Mouse (Mus musculus) frontal cortex, adult (tissue): ENCODE measurements around the gene Cct7.
"Not testable (repeated sequence)": the region's sequence is repeated elsewhere in the genome, so short reads cannot be mapped to it uniquely, and the experiment has no call there.

Source experiments
- ATAC-seq: cut with Nextera tagmentation; 2 replicates; pipeline ENCODE4 v1.9.2; 2017; ENCODE audit warnings: mild to moderate bottlenecking, moderate library complexity, mixed read lengths; ENCODE audit not compliant: low TSS enrichment

The Cct7 gene

GRCm38 (mm10) chr6:85450697-85451663 is at the start of gene Cct7:
Cct7 (plus strand) TSS chr6:85451514.
- ATAC-seq, result peak; percentile 85

- ATAC-seq, result no peak
Observed at GRCm38 (mm10) chr6:85402613-85403012, 48.7 kb upstream of the Cct7 start.

- no peak for ATAC-seq
Observed at GRCm38 (mm10) chr6:85403039-85403438, 48.3 kb upstream of the Cct7 start.

GRCm38 (mm10) chr6:85409003-85409402 is 42.3 kb upstream of the Cct7 start:
- ATAC-seq, result no peak

- ATAC-seq, result peak; percentile 97
Observed at GRCm38 (mm10) chr6:85410771-85411273, 40.5 kb upstream of the Cct7 start.

- ATAC-seq, result no peak
Observed at GRCm38 (mm10) chr6:85415829-85416228, 35.5 kb upstream of the Cct7 start.

GRCm38 (mm10) chr6:85419150-85419549 is 32.2 kb upstream of the Cct7 start:
- ATAC-seq, result no peak

GRCm38 (mm10) chr6:85423836-85424379 is 27.4 kb upstream of the Cct7 start, which contains the start of gene Noto:
Noto (plus strand) TSS chr6:85423886.
- ATAC-seq, result no peak

GRCm38 (mm10) chr6:85431274-85431841 is 20.0 kb upstream of the Cct7 start:
- no peak for ATAC-seq

- ATAC-seq, result peak; percentile 71
Observed at GRCm38 (mm10) chr6:85431842-85432431, 19.4 kb upstream of the Cct7 start, which contains the start of gene Smyd5. Smyd5 (plus strand) TSS chr6:85431989.

- no peak for ATAC-seq
Observed at GRCm38 (mm10) chr6:85433865-85434264, 17.4 kb upstream of the Cct7 start.

GRCm38 (mm10) chr6:85436204-85436603 is 15.1 kb upstream of the Cct7 start:
- no peak for ATAC-seq

GRCm38 (mm10) chr6:85436631-85437030 is 14.7 kb upstream of the Cct7 start:
- peak; percentile 35; the same call in 1 of the 2 replicates for ATAC-seq

- ATAC-seq, result no peak
Observed at GRCm38 (mm10) chr6:85441142-85441541, 10.2 kb upstream of the Cct7 start.

GRCm38 (mm10) chr6:85443488-85444233 is 7.7 kb upstream of the Cct7 start:
- ATAC-seq, result no peak

- no peak for ATAC-seq
Observed at GRCm38 (mm10) chr6:85444266-85444965, 6.9 kb upstream of the Cct7 start.

- no peak for ATAC-seq
Observed at GRCm38 (mm10) chr6:85445286-85445685, 6.0 kb upstream of the Cct7 start.

- no peak for ATAC-seq
Observed at GRCm38 (mm10) chr6:85447351-85447750, 4.0 kb upstream of the Cct7 start.

- ATAC-seq, result not testable (repeated sequence)
Observed at GRCm38 (mm10) chr6:85450140-85450539, 1.2 kb upstream of the Cct7 start.

GRCm38 (mm10) chr6:85451664-85452410 is 523 bp downstream of the Cct7 start, which contains the start of gene Pradc1:
Pradc1 (minus strand) TSS chr6:85451970.
- ATAC-seq, result peak; percentile 74
